Mouse (Mus musculus) c-Kit-positive CD71-positive TER-119-negative erythroid progenitor cells, embryonic 14.5 days (primary cell): ENCODE measurements at regions not wholly inside any gene's neighbourhood (a gene's known extent, or its start where the extent isn't known, plus 50 kb on each side); places are given as distances from the start of the nearest gene placed in this dataset.

Source experiments
- DNase-seq: peaks from one replicate; pipeline ENCODE4 v3.0.0-alpha.2; 2013; ENCODE audit warnings: low read depth

DNA sequence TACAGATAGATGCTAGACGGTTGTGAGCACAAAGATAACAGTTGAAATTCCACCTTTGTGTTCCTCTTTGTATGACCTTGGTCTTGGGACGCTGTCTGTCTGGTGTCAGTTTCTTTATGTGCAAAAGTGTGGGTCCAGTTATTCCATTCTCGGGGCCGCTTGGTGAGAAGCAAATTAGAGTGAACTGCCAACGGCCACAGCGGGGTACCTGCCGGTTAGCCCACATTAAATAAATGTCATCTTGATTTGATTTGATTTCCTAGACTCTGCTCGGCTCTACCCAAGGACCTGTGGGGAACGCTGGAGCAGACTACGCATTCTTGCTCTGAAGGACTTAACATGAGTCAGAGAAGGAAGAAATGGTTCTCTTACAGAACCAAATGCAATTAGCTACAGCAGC, 155.0 kb upstream of the Igsf21 start:
- DNase-seq = no peak

DNA sequence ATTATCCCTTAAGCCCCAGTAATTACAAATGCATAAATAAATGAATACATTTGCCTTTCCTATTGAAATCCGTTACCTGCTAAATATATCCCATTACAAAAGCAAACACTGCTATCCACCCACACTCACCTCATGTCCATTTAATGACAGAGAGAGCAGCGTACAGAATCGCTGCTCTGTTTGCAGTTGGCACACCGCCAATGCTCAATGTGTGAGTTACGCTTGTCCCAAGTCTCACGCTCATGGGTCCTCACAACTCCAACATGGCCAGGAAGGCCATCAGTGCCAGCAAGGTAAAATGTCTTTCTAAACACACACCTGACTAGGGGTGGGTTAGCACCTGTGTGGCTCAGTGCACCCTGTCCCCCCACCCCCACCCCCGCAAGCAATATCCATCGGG, 150.0 kb upstream of the Igsf21 start:
- no peak for DNase-seq

DNA sequence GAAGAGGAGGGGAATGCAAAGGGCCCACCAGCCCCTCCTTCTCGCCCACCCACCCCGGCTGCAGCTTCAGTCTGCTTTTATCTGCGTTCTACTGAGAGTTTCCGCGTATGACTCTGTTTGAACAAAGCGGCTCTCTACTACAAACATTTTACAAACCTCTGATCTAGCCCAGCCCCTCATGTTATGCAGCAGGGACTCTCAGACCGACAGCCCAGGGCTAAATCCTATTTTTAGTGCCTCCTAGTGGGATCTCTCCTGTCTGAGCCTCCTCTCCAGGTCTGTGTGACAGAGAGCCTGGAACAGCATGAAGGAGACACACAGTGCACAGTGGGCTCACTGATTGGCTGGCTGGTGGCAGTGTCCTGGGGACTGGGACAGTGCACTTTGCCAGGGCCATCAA, 145.7 kb upstream of the Igsf21 start:
- no peak for DNase-seq

GRCm38 (mm10) chr4:140390684-140391234, 144.2 kb upstream of the Igsf21 start:
- no peak for DNase-seq

DNA sequence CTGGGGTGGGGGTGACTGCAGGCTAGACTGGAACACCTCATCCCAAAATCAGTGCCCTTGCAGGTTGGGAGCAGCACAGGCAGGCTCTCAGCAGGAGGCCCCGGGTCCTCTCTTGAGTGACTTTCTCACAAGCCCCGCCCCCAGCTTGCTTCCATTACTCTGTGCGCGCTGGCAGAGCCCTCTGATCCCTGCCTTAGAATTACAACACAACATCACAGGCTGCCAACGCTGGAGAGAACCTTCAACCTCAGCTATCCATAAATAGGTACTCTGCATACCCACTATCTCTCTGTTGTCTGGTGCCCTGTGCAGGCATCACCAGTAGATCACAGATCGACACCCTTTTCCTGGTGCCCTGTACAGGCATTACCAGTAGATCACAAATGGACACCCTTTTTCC, 139.1 kb upstream of the Igsf21 start:
- DNase-seq = no peak

DNA sequence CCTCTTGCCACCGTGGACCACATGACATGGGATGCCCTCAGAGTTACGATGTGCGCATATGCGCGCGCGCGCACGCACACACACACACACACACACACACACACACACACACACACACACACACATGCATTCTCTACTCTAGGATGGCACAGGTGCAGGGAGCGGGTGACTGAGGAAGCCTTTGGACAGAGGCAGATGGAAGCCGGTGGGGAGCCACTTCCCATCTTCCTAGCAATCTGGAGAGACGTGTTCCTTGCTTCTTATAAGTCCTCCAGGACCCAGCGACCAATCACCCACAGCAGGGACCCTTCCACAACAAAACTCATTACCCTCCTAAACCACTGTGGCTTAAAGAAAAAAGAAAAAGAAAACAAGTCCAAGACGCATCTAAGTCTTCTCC, 138.6 kb upstream of the Igsf21 start:
- DNase-seq = no peak

GRCm38 (mm10) chr4:140383596-140383995, 137.0 kb upstream of the Igsf21 start:
- DNase-seq = no peak

DNA sequence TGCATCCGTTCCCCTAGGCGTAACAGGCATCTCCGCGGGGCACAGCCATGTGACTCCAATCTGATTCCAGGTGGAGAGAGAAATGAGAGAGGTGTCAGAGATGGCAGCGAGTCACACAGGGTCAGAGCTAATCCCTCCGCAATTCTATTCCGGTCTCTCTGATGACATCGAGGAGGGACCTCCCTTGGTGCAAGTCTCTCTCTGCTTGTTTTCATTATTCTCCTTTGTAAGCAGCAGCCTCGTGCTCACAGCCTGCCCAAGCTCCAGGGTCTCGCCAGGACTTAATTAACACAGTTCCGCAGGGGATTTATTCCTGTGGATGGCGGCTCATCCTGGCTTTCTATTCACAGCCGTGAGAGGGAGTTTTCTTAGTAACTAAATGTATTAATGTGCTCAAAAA, 134.1 kb upstream of the Igsf21 start:
- DNase-seq = no peak

DNA sequence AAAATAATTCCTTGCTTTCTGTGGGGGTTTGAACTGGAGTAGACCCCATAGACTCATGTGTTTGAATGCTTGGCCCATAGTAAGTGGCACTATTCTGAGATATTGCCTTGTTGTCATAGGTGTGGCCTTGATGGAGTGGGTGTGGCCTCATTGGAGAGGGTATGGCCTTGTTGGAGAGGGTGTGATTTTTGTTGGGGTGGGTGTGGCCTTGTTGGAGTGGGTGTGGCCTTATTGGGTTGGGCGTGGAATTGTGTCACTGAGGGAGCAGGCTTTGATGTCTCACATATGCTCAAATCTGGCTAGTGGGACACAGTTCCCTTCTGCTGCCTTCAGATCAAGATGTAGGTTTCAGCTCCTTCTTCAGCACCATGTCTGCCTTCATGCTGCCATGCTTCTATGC, 131.4 kb upstream of the Igsf21 start:
- no peak for DNase-seq

- DNase-seq = no peak
Measured at GRCm38 (mm10) chr4:140372586-140373325, 126.2 kb upstream of the Igsf21 start.

DNA sequence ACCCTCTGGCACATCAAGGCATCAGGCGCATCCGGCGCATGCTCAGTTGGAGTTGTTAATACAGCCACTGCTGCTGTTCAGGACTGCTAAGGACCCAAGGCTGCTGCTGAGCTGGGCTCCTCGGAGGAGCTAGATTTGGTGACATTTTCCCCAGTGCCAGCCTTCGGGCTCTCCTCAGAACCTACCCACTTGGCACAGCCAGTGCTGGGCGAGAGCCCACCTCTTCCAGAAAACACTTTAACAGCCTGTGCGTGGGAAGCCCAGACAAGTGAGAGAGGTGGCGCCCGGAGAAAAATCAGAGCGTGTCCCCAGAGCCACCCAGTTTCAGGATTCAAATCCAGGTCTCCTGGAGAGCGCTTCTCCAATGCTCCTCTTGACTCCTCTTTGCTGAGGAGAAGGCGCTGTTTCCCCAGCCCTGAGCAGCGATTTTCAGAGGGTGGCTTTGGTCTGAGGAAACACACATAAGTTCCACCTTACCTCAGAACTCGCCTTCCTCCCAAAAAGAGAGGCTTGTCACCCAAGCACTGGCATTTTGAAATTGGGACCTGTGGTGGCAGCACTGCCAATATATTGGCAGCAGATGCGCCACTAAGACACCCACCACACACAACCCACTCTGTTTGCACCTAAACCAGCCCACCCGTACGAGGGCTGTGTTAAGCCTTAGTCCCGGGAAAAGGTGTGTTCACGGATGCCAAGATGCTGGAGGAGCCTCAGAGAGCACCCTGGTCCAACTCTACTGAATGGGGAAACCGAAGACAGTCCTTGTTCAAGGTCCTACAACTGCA, 125.0 kb upstream of the Igsf21 start:
- no peak for DNase-seq

- no peak for DNase-seq
Measured at GRCm38 (mm10) chr4:140366975-140367680, 120.5 kb upstream of the Igsf21 start.

- no peak for DNase-seq
Measured at GRCm38 (mm10) chr4:140358846-140359245, 112.3 kb upstream of the Igsf21 start.

DNA sequence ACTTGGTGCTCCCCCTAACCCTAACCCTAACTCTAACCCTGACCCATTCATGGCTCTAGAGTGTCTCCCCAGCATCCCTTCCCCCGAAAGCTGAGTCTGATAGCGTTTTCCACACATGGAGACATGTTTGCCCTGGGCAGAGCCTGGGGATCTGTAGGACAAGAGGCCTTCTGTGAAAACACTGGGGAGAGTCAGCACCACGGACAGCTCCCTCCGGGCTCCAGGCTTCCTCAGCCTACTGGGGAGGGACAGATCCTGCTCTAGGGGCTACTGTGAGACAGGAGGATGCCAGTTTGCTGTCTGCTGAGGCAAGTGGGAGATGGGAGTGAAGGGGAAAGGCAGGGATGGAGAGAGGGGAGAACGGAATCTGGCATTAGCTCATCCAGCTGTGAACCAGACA, 111.5 kb upstream of the Igsf21 start:
- peak; percentile 21 for DNase-seq

- DNase-seq = no peak
Measured at GRCm38 (mm10) chr4:140355144-140355550, 108.6 kb upstream of the Igsf21 start.

DNA sequence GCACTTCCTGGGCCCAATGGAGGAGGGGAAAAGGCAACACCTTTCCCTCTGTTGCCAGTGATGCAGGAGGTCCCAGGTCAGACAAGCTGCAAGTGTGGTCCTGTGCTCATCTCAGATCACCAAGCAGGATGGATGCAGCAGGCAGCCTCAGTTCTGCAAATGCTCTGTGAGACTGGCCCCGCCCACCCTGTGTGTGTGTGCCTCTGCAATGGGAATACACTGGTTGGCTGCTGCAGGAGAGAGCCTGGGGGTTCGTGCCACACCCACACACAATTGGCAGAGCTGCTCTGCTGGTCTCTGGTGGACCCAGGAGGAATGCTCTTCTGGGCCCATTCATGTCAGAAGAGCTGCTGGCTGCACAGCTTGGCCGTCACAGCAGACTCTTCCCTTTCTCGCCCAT, 102.2 kb upstream of the Igsf21 start:
- DNase-seq = no peak

DNA sequence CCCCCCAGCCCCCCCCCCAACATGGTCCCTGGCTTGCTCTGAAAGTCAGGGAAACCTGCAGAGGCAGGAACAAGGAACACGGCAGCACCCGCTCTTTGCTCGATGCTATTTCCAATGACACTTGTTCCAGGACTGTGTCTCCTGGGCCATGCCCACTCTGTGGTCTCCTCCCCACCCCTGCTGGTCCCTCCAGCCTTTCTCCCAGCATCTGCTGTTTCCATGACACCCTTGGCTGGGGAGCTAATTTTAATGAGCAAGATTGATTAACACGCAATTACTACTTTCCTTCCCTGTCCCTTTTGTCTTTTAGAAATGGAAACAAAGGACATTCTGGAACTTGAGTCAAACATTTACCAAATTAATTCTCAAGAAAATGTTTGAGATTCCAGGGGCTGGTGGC, 83.6 kb upstream of the Igsf21 start:
- DNase-seq = no peak

DNA sequence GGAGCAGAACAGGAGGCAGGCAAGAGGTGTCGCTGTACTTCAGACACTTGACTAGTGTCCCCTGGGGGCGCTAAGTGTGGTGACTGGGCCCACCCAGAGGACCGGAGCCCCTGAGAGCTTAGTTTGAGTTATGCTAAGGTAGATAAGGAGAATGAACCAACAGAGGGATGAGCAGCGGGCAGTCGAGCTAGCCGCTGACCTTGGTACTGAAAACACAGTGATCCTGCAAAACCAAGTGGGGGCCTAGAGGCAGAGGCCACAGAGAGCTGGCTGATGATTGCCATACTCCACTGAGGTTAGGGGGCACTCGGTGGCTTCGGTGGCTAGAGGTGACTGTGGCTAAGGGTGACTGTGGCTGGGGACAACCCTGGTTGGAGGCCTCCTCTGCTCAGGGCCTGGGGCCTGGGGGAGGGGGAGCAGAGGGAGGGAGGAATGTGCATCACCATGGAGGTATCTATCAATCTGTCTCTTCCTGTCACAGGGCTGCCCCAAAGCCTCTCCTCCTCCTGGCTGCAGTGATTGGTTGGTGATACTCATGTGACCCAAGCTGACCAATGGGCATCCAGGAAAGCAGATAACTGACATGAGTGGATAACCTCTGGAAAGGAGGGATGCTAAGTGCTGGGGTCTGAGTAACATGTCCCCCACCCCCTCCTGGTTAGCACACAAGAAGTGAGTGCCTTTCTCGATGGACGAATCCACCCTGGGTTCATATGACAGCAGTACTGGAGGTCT, 80.3 kb upstream of the Igsf21 start:
- no peak for DNase-seq

- DNase-seq = no peak
Measured at GRCm38 (mm10) chr4:140325677-140326052, 79.1 kb upstream of the Igsf21 start.

- DNase-seq = no peak
Measured at GRCm38 (mm10) chr4:140324971-140325676, 78.5 kb upstream of the Igsf21 start.
